Mouse (Mus musculus) WW6 (cell line): ENCODE measurements around the gene Amfr.

Source experiments
- DNase-seq: peaks from one replicate; pipeline ENCODE4 v3.0.0-alpha.2; 2013; ENCODE audit warnings: low read depth, low spot score

Amfr gene

DNA sequence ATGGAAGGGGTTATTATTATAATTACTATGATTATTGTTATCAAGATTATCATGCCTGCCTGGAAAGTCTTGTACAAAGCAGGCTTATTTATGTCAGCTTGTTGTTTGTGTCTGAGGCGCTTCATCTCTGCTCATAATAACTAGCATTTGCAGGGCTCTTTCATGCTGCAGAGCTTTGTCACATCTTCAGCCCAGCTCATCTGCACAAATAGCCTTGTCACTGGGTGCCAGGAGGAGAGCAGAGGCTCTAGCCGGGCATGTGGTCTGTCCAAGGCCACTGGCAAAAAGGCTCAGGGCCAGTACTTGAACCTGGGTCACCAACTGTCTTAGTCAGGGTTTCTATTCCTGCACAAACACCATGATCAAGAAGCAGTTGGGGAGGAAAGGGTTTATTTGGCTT is 79.4 kb downstream of the Amfr start:
- no peak for DNase-seq

DNA sequence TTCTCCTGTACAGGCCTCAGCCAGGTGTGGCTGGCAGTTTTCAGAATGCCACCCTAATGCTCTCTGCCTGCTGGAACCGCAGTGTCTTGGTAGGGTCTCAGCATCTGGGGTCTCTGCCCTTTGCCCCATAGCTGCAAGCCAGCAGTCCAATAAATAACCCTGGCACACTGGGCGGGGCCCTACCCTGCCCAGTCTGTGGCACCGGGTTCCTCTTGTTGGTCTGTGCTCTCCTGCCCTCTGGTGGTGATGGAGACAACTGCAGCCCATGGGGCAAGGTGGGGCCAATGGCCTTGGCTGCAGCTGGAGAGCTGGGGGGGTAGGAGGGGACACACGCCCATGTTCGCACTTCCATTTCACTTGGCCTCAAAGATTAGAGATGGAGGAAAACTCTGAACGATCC is 79.8 kb downstream of the Amfr start:
- DNase-seq: peak; percentile 28

DNA sequence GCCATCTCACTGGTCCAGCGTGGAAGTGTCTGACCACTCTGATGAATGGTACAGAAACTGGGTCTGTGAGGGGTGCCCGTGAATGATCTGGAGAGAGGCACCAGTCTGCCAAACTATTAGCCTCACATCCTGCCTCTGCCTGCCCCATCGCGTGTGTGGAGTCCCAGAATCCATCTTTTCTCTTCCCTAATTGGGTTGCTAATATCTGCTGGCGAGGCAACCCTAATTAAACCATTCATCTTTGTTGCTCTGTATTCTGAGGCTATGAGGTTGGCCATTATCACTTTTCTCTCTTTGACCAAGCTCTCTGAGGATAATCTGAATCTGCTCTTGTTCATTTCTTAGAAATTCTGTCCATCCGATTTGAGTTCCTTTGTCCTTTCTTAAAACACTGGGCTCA is 81.3 kb downstream of the Amfr start:
- DNase-seq: no peak

- DNase-seq: no peak
Measured at GRCm38 (mm10) chr8:93929233-93929632, 83.4 kb downstream of the Amfr start.

GRCm38 (mm10) chr8:93925513-93925912 is 87.1 kb downstream of the Amfr start:
- DNase-seq: no peak

GRCm38 (mm10) chr8:93923897-93924334 is 88.7 kb downstream of the Amfr start:
- DNase-seq: no peak
